Comparison of ENCODE assay signal across 8 mouse cellular contexts in genomic region chr5:33668223-33668622, GRCm38 (mm10). TPM values are rescaled to one million over a fixed set of nuclear protein-coding genes. Genes with fewer than 3 reads are reported as not detected.
DNase-seq lines count a peak whose midpoint lies in the region; ATAC-seq and TF ChIP-seq lines count a peak whose summit lies in the region.

No protein-coding gene starts in this region.

- ATAC-seq in liver, postnatal 0 days, result no peak
- ATAC-seq in activated CD4-positive, CD25-positive, alpha-beta regulatory T cell, adult 4 months, result no peak
- no peak for ATAC-seq in forebrain, embryonic 16.5 days

- H3K27ac ChIP-seq in gastrocnemius, adult 2 months, result no peak overlapping the region
- no peak overlapping the region for H3K27ac ChIP-seq in liver, postnatal 0 days (ENCODE audit: low read depth)
- H3K27ac ChIP-seq in forebrain, embryonic 16.5 days (ENCODE audit: low read length), result no peak overlapping the region

- TF ChIP-seq EP300 in liver, postnatal 0 days (IDR thresholded peaks at IDR 0.05; ENCODE audit: low read depth), result no peak

- peak; percentile 54 for TF ChIP-seq CTCF in gastrocnemius, adult 2 months (IDR thresholded peaks at IDR 0.05)
- TF ChIP-seq CTCF in liver, postnatal 0 days (IDR thresholded peaks at IDR 0.05; ENCODE audit: low read depth), result peak; percentile 56

- intact Hi-C loops in gastrocnemius, adult 2 months (cut with DNase I), result loop anchor here (5.0 kb wide), 1 partner anchor 276 kb away; no protein-coding TSS in a partner anchor
- intact Hi-C loops in gastrocnemius, postnatal 14 days (cut with DNase I; ENCODE audit: low total_unique reads), result no loop called here
- intact Hi-C loops in left cerebral cortex, postnatal 36 days (cut with DNase I), result no loop called here

- no peak overlapping the region for H3K4me2 ChIP-seq in liver, postnatal 0 days (ENCODE audit: low read depth, low read length)
- no peak overlapping the region for H3K4me2 ChIP-seq in forebrain, embryonic 16.5 days (ENCODE audit: low read length)

- H3K9me3 ChIP-seq in liver, postnatal 0 days (ENCODE audit: low read length), result no peaks in the 10 kb centered on the region
- H3K9me3 ChIP-seq in forebrain, embryonic 16.5 days (ENCODE audit: control insufficient read depth, low read length), result no peaks in the 10 kb centered on the region

- peaks cover 79% of the 10 kb centered on the region for H3K36me3 ChIP-seq in liver, postnatal 0 days (replicated peaks; ENCODE audit: insufficient read depth, low read length)
- H3K36me3 ChIP-seq in forebrain, embryonic 16.5 days (ENCODE audit: control insufficient read depth, insufficient read depth), result 0 out of 2 replicates have a peak, but pooled peaks cover 6% of the 10 kb centered on the region

- no peak overlapping the region for H3K9ac ChIP-seq in liver, postnatal 0 days (replicated peaks)
- H3K9ac ChIP-seq in forebrain, embryonic 16.5 days (replicated peaks; ENCODE audit: low read depth, low read length), result no peak overlapping the region

- no peak for DNase-seq in gastrocnemius, adult 2 months
- no peak for DNase-seq in gastrocnemius, postnatal 14 days
- DNase-seq in 3T3-L1 (ENCODE audit: low read depth, low spot score), result peak; percentile 73
- peak; percentile 65 for DNase-seq in MN1 (ENCODE audit: low spot score)
- DNase-seq in liver, postnatal 0 days, result no peak
- DNase-seq in left cerebral cortex, postnatal 36 days (ENCODE audit: low spot score in 2 of 2), result no peak

- no peaks in the 10 kb centered on the region for H3K4me1 ChIP-seq in liver, postnatal 0 days (ENCODE audit: insufficient read depth)
- no peaks in the 10 kb centered on the region for H3K4me1 ChIP-seq in forebrain, embryonic 16.5 days (replicated peaks; ENCODE audit: control insufficient read depth, insufficient read depth, low read length)

- H3K4me3 ChIP-seq in gastrocnemius, adult 2 months, result no peak overlapping the region
- no peak overlapping the region for H3K4me3 ChIP-seq in liver, postnatal 0 days (ENCODE audit: low read depth, low read length)
- H3K4me3 ChIP-seq in forebrain, embryonic 16.5 days (replicated peaks; ENCODE audit: low read length), result no peak overlapping the region

- no peaks in the 10 kb centered on the region for H3K27me3 ChIP-seq in liver, postnatal 0 days (ENCODE audit: insufficient read depth, low read length)
- H3K27me3 ChIP-seq in forebrain, embryonic 16.5 days (replicated peaks; ENCODE audit: control insufficient read depth, insufficient read depth, low read length), result no peaks in the 10 kb centered on the region

RNA-seq across cellular contexts. Expression of gene Tmem129, which starts 10.0 kb away (rescaled TPM):
- 10 to 100 TPM in 1 of 2 experiments, 1 to 10 TPM in 1; 9.0 to 11.7 TPM for total RNA-seq in gastrocnemius, adult 2 months (2021)
- total RNA-seq in gastrocnemius, postnatal 14 days (2021), result 10 to 100 TPM; 10.5 to 10.9 TPM
- polyA plus RNA-seq in liver, postnatal 0 days (2015; fragmentation: Nextera tagmentation; extraction: Ambion mirVana), result 15.8 and 16.5 TPM in 2 replicates
- polyA plus RNA-seq in activated CD4-positive, CD25-positive, alpha-beta regulatory T cell, adult 4 months (2017; shearing (Covaris generic)), result 10 to 100 TPM; 26.9 to 27.1 TPM
- 10 to 100 TPM; 24.4 to 27.5 TPM for total RNA-seq in left cerebral cortex, postnatal 36 days (2021)
- polyA plus RNA-seq in forebrain, embryonic 16.5 days (2015; fragmentation: Nextera tagmentation; extraction: Ambion mirVana), result 35.4 and 39.1 TPM in 2 replicates

RNA-seq across cellular contexts. Expression of gene Tacc3, which starts 10.3 kb away (rescaled TPM):
- total RNA-seq in gastrocnemius, adult 2 months (2021), result 1 to 10 TPM in 1 of 2 experiments, under 1 TPM in 1; 0.97 to 1.3 TPM
- 1 to 10 TPM; 6.4 to 6.8 TPM for total RNA-seq in gastrocnemius, postnatal 14 days (2021)
- 64.2 and 67.0 TPM in 2 replicates for polyA plus RNA-seq in liver, postnatal 0 days (2015; fragmentation: Nextera tagmentation; extraction: Ambion mirVana)
- 10 to 100 TPM; 51.6 to 56.2 TPM for polyA plus RNA-seq in activated CD4-positive, CD25-positive, alpha-beta regulatory T cell, adult 4 months (2017; shearing (Covaris generic))
- 1 to 10 TPM; 6.0 to 6.1 TPM for total RNA-seq in left cerebral cortex, postnatal 36 days (2021)
- polyA plus RNA-seq in forebrain, embryonic 16.5 days (2015; fragmentation: Nextera tagmentation; extraction: Ambion mirVana), result 71.9 and 85.2 TPM in 2 replicates

RNA-seq across cellular contexts. Expression of gene Slbp, which starts 15.8 kb away (rescaled TPM):
- total RNA-seq in gastrocnemius, adult 2 months (2021), result 1 to 10 TPM; 6.3 to 7.7 TPM
- 10 to 100 TPM; 11.8 to 13.0 TPM for total RNA-seq in gastrocnemius, postnatal 14 days (2021)
- polyA plus RNA-seq in liver, postnatal 0 days (2015; fragmentation: Nextera tagmentation; extraction: Ambion mirVana), result 144 and 150 TPM in 2 replicates
- 100 to 1,000 TPM; 182 to 187 TPM for polyA plus RNA-seq in activated CD4-positive, CD25-positive, alpha-beta regulatory T cell, adult 4 months (2017; shearing (Covaris generic))
- total RNA-seq in left cerebral cortex, postnatal 36 days (2021), result 10 to 100 TPM; 22.5 to 26.4 TPM
- polyA plus RNA-seq in forebrain, embryonic 16.5 days (2015; fragmentation: Nextera tagmentation; extraction: Ambion mirVana), result 126 and 130 TPM in 2 replicates

RNA-seq across cellular contexts. Expression of gene Gm9903, which starts 38.5 kb away (rescaled TPM):
- under 1 TPM in 1 of 2 experiments, not detected in 1; 0.64 TPM for total RNA-seq in gastrocnemius, adult 2 months (2021)
- 1 to 10 TPM in 1 of 2 experiments, under 1 TPM in 1; 0.62 to 1.0 TPM for total RNA-seq in gastrocnemius, postnatal 14 days (2021)
- 0.06 and 0.20 TPM in 2 replicates for polyA plus RNA-seq in liver, postnatal 0 days (2015; fragmentation: Nextera tagmentation; extraction: Ambion mirVana)
- polyA plus RNA-seq in activated CD4-positive, CD25-positive, alpha-beta regulatory T cell, adult 4 months (2017; shearing (Covaris generic)), result under 1 TPM; 0.62 to 0.64 TPM
- total RNA-seq in left cerebral cortex, postnatal 36 days (2021), result 1 to 10 TPM in 1 of 2 experiments, under 1 TPM in 1; 0.64 to 1.7 TPM
- polyA plus RNA-seq in forebrain, embryonic 16.5 days (2015; fragmentation: Nextera tagmentation; extraction: Ambion mirVana), result 0.60 and 0.98 TPM in 2 replicates

RNA-seq across cellular contexts. Expression of gene Fam53a, which starts 38.8 kb away (rescaled TPM):
- total RNA-seq in gastrocnemius, adult 2 months (2021), result 10 to 100 TPM; 59.4 to 68.6 TPM
- 10 to 100 TPM; 52.5 to 57.0 TPM for total RNA-seq in gastrocnemius, postnatal 14 days (2021)
- polyA plus RNA-seq in liver, postnatal 0 days (2015; fragmentation: Nextera tagmentation; extraction: Ambion mirVana), result 20.5 and 21.0 TPM in 2 replicates
- 10 to 100 TPM; 23.2 to 28.0 TPM for polyA plus RNA-seq in activated CD4-positive, CD25-positive, alpha-beta regulatory T cell, adult 4 months (2017; shearing (Covaris generic))
- 10 to 100 TPM; 24.6 to 28.6 TPM for total RNA-seq in left cerebral cortex, postnatal 36 days (2021)
- polyA plus RNA-seq in forebrain, embryonic 16.5 days (2015; fragmentation: Nextera tagmentation; extraction: Ambion mirVana), result 39.9 and 41.7 TPM in 2 replicates

Comparison
In these comparisons a context has a peak if more than half of its experiments do, and no peak if none do; other contexts are left out.
1. DNase-seq: peak in 3T3-L1 (single experiment) and MN1 (single experiment); none in gastrocnemius, adult 2 months (single experiment), gastrocnemius, postnatal 14 days (single experiment), liver, postnatal 0 days (single experiment) and left cerebral cortex, postnatal 36 days (0 of 2).